Mouse (Mus musculus) ovary, postnatal 14 days (tissue): ENCODE measurements around the gene Hmgcl.

Experiments used
- DNase-seq: peaks from one replicate; pipeline ENCODE4 v3.0.0; 2022; ENCODE audit warnings: low spot score

Hmgcl gene

DNA sequence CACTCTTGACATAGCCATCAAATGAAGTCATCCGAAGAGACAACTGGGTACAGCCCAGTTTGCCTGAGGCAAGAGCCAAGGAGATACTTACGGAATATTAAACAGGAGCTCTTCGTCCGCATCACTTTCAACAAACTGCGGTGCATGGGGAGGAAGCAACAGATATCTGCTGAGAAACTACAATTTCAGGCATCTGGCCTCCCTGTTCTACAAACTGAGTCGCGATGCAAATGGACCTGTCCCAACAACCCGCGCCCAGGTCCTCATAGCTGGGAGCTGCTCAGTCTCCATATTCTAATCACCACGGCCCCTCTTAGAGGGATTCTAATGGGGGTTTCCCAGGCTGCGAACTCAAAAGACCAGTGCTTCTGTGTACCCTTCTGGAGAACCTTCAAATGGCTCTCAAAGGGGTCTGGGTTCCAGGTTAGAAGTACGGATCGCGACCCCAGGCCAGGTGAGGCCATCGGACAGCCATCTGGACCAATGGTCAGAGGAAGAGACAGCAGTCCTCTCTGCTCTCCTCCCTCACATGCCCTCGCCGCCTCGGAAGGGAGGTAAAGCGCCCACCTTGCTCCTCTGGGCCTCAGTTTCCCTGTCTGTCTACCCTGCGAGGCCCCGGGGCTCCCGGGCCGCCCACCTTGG lies 40.2 kb downstream of the Hmgcl start:
- no peak for DNase-seq

DNA sequence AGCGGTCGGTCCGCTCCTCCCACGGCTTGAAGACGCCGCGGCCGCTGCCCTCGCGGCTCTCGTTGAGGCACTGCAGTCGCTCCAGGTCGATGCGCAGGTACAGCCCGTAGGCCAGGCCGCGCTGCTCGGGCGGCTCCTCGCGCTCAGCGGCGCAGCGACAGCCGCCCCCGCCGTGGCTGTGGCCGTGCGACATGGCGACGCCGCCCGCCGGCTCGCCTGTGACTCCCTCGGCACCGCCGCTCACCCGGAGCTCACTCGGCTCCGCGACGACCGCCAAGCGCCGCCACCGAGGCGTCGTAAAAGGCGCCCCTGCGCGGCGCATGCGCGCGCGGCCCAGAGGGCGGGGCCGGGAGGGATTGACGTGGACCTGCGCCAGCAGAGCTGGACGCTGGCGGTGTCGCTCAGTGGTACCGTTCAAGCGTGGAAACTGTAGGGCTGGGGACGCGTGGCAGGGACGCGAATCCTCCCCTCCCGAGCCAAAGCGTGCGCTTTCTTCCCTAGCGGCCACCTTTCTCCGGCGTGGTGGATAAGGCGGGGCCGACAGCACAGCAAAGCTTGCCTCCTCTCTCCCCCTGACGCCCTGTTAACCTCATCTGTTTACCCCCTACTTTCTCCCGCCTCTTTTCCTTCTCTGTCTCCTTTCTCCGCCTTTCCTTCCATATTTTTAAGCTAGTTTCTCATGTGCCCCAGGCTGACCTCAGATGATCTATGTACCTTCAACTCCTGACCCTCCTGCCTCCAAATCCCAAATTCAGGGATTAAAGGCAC lies 40.9 kb downstream of the Hmgcl start, which contains the start of gene Pithd1:
TSS of gene Pithd1 (minus strand) at position 322 of the 768 bp plus-strand sequence.
- DNase-seq, result peak; percentile 93

DNA sequence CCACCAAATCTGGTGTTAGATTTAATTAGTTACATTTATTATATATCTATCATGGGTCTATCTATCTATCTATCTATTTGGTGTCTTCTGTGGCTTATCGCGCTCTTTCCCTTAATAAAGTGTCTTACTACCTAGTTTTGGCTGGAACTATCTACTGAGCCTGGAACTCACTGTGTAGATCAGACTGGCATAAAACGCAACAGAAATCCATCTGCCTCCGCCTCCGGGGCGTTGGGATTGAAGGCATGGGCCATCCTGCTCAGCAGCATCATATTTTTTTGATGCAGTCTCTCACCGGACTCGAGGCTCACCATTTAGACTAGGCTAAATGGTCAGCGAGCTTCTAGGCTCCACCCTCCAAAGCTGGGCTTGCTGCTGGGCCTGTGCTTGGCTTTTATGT lies 41.5 kb downstream of the Hmgcl start:
- no peak for DNase-seq

DNA sequence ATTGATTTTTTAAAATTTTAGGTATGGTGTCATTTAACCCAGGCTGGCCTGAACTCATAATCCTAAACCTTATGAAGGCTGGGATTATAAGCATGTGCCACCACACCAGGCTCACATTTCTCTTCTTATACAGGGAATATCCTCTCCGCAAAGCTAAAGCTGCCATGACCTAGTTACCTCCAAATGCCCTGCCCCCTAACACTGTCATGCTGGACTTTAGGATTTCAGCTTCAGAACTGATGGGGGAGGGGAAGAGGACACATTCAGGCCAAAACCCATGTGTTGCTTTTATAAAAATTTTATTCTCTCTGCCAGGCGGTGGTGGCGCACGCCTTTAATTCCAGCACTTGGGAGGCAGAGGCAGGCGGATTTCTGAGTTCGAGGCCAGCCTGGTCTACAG lies 47.7 kb downstream of the Hmgcl start:
- no peak for DNase-seq

DNA sequence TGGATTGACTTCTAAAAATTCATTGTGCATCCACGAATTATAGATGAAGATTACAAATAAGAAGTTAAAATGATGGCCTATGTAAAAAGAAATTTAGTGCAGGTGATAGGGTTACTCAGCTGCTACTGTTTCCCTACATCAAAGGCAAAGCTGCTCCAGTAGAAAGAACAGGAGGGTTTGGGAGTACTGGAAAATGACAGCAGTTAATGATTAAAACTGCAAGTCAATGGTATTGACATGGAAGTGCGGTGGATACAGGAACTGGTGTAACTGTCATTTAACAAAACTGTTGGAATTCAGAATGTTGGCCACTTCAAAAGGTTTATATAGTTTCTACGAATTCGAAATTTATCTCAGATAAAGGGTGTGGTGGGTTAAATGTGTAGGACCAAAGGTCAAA lies 48.9 kb downstream of the Hmgcl start:
- DNase-seq, result no peak

DNA sequence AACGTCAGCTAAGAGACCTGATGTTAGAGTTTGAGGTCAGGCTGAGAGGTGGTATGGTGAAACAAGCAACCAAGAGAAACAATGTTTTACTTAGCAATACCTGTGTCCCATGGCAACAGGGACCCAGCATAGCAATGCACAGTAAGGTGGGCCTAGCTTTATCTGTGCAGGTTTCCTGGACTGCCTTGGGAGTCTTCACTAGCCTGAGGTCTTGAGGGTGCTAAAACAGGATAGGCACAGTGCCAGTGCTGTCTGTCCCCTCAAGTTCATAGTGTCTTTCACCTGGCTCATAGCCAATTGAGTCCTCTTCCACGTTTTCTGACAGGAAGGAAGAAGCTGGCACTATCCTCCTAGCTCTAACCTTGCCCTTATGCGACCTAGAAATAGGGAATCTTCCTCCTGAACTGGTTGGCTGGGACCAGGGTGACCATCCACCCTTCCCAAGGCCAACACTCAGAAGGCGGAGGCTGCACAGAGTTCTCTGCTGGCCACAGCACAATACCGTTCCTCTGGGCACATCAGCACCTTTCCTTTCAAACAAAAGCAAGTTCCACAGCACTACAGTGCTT lies 57.9 kb downstream of the Hmgcl start:
- DNase-seq, result no peak

DNA sequence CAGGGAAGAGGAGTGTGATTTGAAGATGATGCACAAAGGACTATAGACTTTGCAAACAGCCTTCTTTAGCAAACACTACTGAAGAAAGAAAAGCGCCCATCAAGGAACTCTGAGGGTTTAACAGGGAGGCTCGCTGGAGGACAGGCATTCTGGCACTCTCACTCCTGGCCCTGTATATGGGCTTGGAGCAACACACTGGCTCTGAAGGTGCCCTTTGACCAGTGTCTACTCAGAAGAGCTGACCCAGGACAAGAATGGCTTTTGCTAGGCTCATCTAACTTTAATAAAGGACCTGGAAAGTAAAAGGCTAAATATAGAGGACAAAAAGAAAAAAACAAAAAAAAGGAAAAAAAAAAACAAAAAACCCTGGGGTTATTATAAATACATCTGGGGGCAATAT lies 58.7 kb downstream of the Hmgcl start:
- no peak for DNase-seq

DNA sequence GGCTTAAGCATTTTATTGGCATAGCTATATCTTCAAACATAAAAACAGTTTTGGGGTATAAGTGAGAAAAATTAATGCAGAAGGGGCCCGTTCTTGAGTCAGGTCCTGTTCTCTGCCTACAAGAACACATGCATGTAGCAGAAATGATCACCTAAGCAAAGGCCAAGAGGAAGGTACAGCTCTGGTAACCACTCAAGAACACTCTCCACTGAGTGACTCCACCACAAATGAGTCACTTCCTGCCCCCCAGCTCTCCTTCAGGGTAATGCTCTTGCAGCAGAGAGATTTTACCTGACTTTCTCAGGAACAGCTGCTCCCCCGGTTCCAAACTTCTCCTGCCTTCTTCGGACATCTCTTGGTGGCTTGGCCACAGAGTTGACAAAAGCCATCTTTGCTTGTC lies 60.6 kb downstream of the Hmgcl start:
- no peak for DNase-seq

DNA sequence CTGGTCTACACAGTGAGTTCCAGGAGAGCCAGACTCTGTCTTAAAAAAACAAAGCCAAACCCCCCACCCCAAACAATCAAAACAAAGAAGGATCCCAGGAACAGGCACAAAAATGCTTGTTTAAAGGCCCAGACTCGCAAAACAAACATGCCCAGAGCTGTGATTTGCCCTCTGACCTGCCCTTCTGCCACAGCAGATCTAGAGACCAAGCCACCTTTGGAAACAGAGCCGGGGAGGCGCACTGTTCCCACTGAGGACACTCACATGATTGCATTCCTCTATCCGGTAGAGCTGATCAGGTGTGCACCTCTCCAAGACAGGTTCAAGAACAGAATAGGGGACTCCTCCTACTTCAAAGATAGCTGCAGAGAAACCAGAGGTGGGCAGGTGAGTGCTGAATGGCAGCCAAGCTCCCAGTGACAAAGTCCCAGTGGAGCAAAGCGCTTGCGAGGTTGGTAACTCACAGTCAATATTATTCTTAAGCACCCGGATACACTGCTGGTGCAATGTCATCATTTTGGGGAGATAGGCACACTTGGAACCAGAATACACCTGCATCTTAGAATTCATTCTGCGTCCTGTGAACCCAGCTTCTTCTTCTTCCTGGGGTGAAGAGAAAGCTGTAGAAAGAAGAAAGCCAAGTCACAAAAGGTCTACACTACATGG lies 62.7 kb downstream of the Hmgcl start:
- DNase-seq, result no peak

DNA sequence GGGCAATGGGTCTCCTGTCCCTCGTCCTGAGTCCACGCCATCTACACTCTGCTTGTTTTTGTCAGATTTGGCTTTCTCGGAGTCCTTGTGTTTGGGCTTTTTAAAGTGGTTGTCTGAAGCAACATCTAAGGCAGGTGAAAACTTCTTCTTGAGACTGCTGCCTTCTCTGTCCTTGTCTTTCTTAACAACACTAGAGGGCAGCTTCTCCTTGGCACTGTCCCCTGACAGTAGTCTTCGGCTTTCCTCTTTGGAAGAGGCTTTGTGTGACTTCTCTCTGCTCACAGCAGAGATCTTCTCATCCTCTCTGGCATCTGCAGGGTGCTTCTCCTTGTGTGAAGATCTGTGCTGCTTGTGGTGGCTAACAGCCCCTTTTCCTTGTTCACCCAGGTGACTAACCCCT lies 64.3 kb downstream of the Hmgcl start:
- no peak for DNase-seq
